Mouse (Mus musculus) cortical plate, adult 2 months (tissue): ENCODE results near the gene Tvp23b.

Experiments used
- CTCF ChIP-seq: fragments of 200-500 bp; IDR thresholded peaks from 2 replicates; pipeline ENCODE4 v1.5.1; 2011; ENCODE audit warnings: mild to moderate bottlenecking, control low read depth, low read length; ENCODE audit not compliant: insufficient read depth; ENCODE audit errors: extremely low read depth
- POLR2A ChIP-seq: fragments of 200-500 bp; IDR thresholded peaks from 2 replicates; pipeline ENCODE4 v1.6.1; 2011; ENCODE audit warnings: mild to moderate bottlenecking, low read length, control low read depth; ENCODE audit not compliant: insufficient read depth; ENCODE audit errors: extremely low read depth

GRCm38 (mm10) chr11:62920743-62921050, 41.4 kb downstream of the Tvp23b start:
- TF ChIP-seq CTCF (no peak), POLR2A (no peak)
